Mouse (Mus musculus) bone marrow macrophage, adult 2 months (primary cell): ENCODE data around the gene Cdk8.

ENCODE experiments used
- CTCF ChIP-seq: IDR thresholded peaks from 2 replicates; pipeline ENCODE4 v1.5.1; 2012; ENCODE audit warnings: low read depth, mild to moderate bottlenecking, low read length, moderate library complexity
- POLR2A ChIP-seq: IDR thresholded peaks from 2 replicates; pipeline ENCODE4 v1.6.1; 2012; ENCODE audit warnings: mild to moderate bottlenecking, low read depth, low read length, borderline replicate concordance

DNA sequence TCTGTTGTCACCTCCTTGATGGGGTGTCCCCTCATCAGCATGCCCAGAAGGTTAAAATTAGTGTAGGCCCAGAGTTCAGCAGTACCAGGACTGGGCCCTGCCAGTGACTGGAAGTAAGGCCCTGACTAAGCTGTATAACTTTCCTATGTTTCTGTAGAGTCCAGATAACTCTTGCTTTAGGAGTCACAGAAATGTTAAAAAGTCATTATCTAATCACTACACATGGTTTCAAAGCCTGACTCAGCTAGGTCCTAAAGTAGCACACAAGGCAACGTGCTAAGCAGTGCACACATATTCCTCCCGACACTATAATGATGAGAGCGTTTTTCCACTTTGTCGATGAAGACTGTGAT is 76.7 kb downstream of the Cdk8 start:
- TF ChIP-seq POLR2A = no peak
- TF ChIP-seq CTCF = no peak
